Mouse (Mus musculus) CD4-positive, CD25-positive, alpha-beta regulatory T cell, adult 2 months (primary cell): ENCODE measurements at regions not wholly inside any gene's neighbourhood (a gene's known extent, or its start where the extent isn't known, plus 50 kb on each side); places are given as distances from the start of the nearest gene placed in this dataset.
"Not testable (repeated sequence)": the region's sequence is repeated elsewhere in the genome, so short reads cannot be mapped to it uniquely, and the experiment has no call there.

Source experiments
- DNase-seq: peaks from one replicate; pipeline ENCODE4 v3.0.0-alpha.2; 2012; ENCODE audit warnings: low read depth, low spot score

- DNase-seq = no peak
These were observed 198.5 kb downstream of the Fam43a start for GRCm38 (mm10) chr16:30797973-30798471.

GRCm38 (mm10) chr16:30798536-30798935, 199.0 kb downstream of the Fam43a start:
- DNase-seq = no peak

GRCm38 (mm10) chr16:30799699-30800483, 200.4 kb downstream of the Fam43a start:
- no peak for DNase-seq

GRCm38 (mm10) chr16:30804018-30804417, 204.5 kb downstream of the Fam43a start:
- DNase-seq = no peak

GRCm38 (mm10) chr16:30806206-30806605, 206.7 kb downstream of the Fam43a start:
- not testable (repeated sequence) for DNase-seq

GRCm38 (mm10) chr16:30818541-30819120, 219.1 kb downstream of the Fam43a start:
- no peak for DNase-seq

- DNase-seq = no peak
These were observed 219.8 kb downstream of the Fam43a start for GRCm38 (mm10) chr16:30819342-30819741.

- DNase-seq = no peak
These were observed 220.7 kb downstream of the Fam43a start for GRCm38 (mm10) chr16:30820234-30820633.

- DNase-seq = no peak
These were observed 221.2 kb downstream of the Fam43a start for GRCm38 (mm10) chr16:30820761-30821160.

GRCm38 (mm10) chr16:30821191-30821910, 221.8 kb downstream of the Fam43a start:
- DNase-seq = no peak

GRCm38 (mm10) chr16:30821911-30822578, 222.5 kb downstream of the Fam43a start:
- no peak for DNase-seq

GRCm38 (mm10) chr16:30826128-30826527, 226.6 kb downstream of the Fam43a start:
- DNase-seq = no peak

GRCm38 (mm10) chr16:30827901-30828608, 228.5 kb downstream of the Fam43a start:
- DNase-seq = no peak

- no peak for DNase-seq
These were observed 235.0 kb downstream of the Fam43a start for GRCm38 (mm10) chr16:30834561-30834960.

GRCm38 (mm10) chr16:30835678-30836077, 236.2 kb downstream of the Fam43a start:
- DNase-seq = peak; percentile 20

- no peak for DNase-seq
These were observed 238.4 kb downstream of the Xxylt1 start for GRCm38 (mm10) chr16:30842831-30843230.

GRCm38 (mm10) chr16:30852595-30852994, 228.6 kb downstream of the Xxylt1 start:
- no peak for DNase-seq

- DNase-seq = peak; percentile 7
These were observed 226.5 kb downstream of the Xxylt1 start for GRCm38 (mm10) chr16:30854716-30855115.

- no peak for DNase-seq
These were observed 223.6 kb downstream of the Xxylt1 start for GRCm38 (mm10) chr16:30857656-30858055.

- DNase-seq = no peak
These were observed 211.9 kb downstream of the Xxylt1 start for GRCm38 (mm10) chr16:30869136-30869909.
